Mouse (Mus musculus) forebrain, embryonic 13.5 days (tissue): ENCODE measurements around the gene 4921536K21Rik. TPM values are rescaled to one million over a fixed set of nuclear protein-coding genes. Genes with fewer than 3 reads are reported as not detected.

ENCODE experiments used
- ATAC-seq: fragments of 200-750 bp; cut with Nextera tagmentation; 2 replicates; pipeline ENCODE4 v1.8.0; 2017
- H3K27ac ChIP-seq: fragments of 300-500 bp; sonication (generic); 2 replicates; pipeline ENCODE4 v1.5.1; 2015; ENCODE audit warnings: inconsistent platforms, mild to moderate bottlenecking, moderate library complexity
- H3K27me3 ChIP-seq: fragments of 300-500 bp; sonication (generic); 2 replicates; pipeline ENCODE4 v1.6.1; 2015; ENCODE audit warnings: mild to moderate bottlenecking, inconsistent platforms
- H3K36me3 ChIP-seq: fragments of 300-500 bp; sonication (generic); 2 replicates; pipeline ENCODE4 v1.6.1; 2015; ENCODE audit warnings: mild to moderate bottlenecking, inconsistent platforms; ENCODE audit not compliant: poor library complexity, severe bottlenecking
- H3K4me1 ChIP-seq: fragments of 300-500 bp; sonication (generic); 2 replicates; pipeline ENCODE4 v1.6.1; 2015; ENCODE audit warnings: inconsistent platforms
- H3K4me2 ChIP-seq: fragments of 300-500 bp; sonication (generic); 2 replicates; pipeline ENCODE4 v1.6.1; 2015; ENCODE audit warnings: inconsistent platforms, mild to moderate bottlenecking, moderate library complexity
- H3K4me3 ChIP-seq: fragments of 300-500 bp; sonication (generic); 2 replicates; pipeline ENCODE4 v1.5.1; 2015; ENCODE audit warnings: mild to moderate bottlenecking, inconsistent platforms
- H3K9ac ChIP-seq: fragments of 300-500 bp; sonication (generic); 2 replicates; pipeline ENCODE4 v1.6.1; 2015; ENCODE audit warnings: mild to moderate bottlenecking, inconsistent platforms
- H3K9me3 ChIP-seq: fragments of 300-500 bp; sonication (generic); replicated peaks from 2 replicates; pipeline ENCODE4 v1.6.1; 2016; ENCODE audit warnings: inconsistent platforms
- WGBS: fragments of 180-500 bp; shearing (Covaris S2); methylation state at CpG from one replicate; pipeline ENCODE4 v1.1.7; 2015; 5-methylcytosine and 5-hydroxymethylcytosine counted together
- polyA plus RNA-seq: library from polyadenylated mRNA; unstranded; fragments of >200 nt; fragmentation: Nextera tagmentation; extraction: Ambion mirVana; gene quantifications from 2 replicates; pipeline ENCODE4 v1.2.1, GENCODE M21; 2015

The 4921536K21Rik gene
- polyA plus RNA-seq, 1 experiment from 2014 or later = 0.75 TPM

GRCm38 (mm10) chr11:3876419-3876818 is 18.5 kb downstream of the 4921536K21Rik start:
- no peaks in the 10 kb centered on the region for H3K27me3 ChIP-seq
- no peak overlapping the region for H3K4me3 ChIP-seq
- H3K4me1 ChIP-seq = no peaks in the 10 kb centered on the region
- no peak overlapping the region for H3K9ac ChIP-seq
- no peak overlapping the region for H3K27ac ChIP-seq
- H3K9me3 ChIP-seq = no peaks in the 10 kb centered on the region
- H3K36me3 ChIP-seq = no peaks in the 10 kb centered on the region
- no peak for ATAC-seq
- 84% methylated on average over 6 of the region's 6 CpGs for WGBS
- no peak overlapping the region for H3K4me2 ChIP-seq

GRCm38 (mm10) chr11:3864343-3864742 is 30.6 kb downstream of the 4921536K21Rik start:
- Histone ChIP-seq H3K9ac (peak overlapping the region; percentile 66), H3K27ac (no peak overlapping the region), H3K27me3 (peaks cover 10% of the 10 kb centered on the region), H3K4me3 (peak overlapping the region; percentile 50), H3K36me3 (no peaks in the 10 kb centered on the region), H3K9me3 (no peaks in the 10 kb centered on the region), H3K4me1 (peaks cover 11% of the 10 kb centered on the region), H3K4me2 (peak overlapping the region; percentile 77)
- WGBS = 31% methylated on average over 6 of the region's 6 CpGs
- peak; percentile 39 for ATAC-seq

GRCm38 (mm10) chr11:3863454-3864112 is 31.3 kb downstream of the 4921536K21Rik start, which contains the start of gene Osbp2:
TSS of gene Osbp2 (minus strand) at chr11:3863903.
- peaks cover 10% of the 10 kb centered on the region for H3K27me3 ChIP-seq
- H3K9me3 ChIP-seq = no peaks in the 10 kb centered on the region
- peak within 1 kb of the TSS; percentile 66 for H3K9ac ChIP-seq
- no peak within 1 kb of the TSS for H3K27ac ChIP-seq
- H3K4me2 ChIP-seq = peak within 1 kb of the TSS; percentile 77
- 3% methylated on average over 45 of the region's 58 CpGs for WGBS
- peaks cover 11% of the 10 kb centered on the region for H3K4me1 ChIP-seq
- ATAC-seq = peak; percentile 92
- H3K4me3 ChIP-seq = peak within 1 kb of the TSS; percentile 50
- no peaks in the 10 kb centered on the region for H3K36me3 ChIP-seq

GRCm38 (mm10) chr11:3862661-3863453 is 32.0 kb downstream of the 4921536K21Rik start:
- Histone ChIP-seq H3K27ac (no peak overlapping the region), H3K9ac (peak overlapping the region; percentile 66), H3K27me3 (peaks cover 10% of the 10 kb centered on the region), H3K4me2 (peak overlapping the region; percentile 77), H3K4me3 (peak overlapping the region; percentile 50), H3K36me3 (no peaks in the 10 kb centered on the region), H3K4me1 (peaks cover 11% of the 10 kb centered on the region), H3K9me3 (no peaks in the 10 kb centered on the region)
- ATAC-seq = 0 out of 2 replicates have a peak, but pooled peaks have one; percentile 7
- WGBS = 72% methylated on average over 19 of the region's 19 CpGs

GRCm38 (mm10) chr11:3860361-3860760 is 34.5 kb downstream of the 4921536K21Rik start:
- no peak for ATAC-seq
- H3K9ac ChIP-seq = no peak overlapping the region

GRCm38 (mm10) chr11:3859778-3860177 is 35.1 kb downstream of the 4921536K21Rik start:
- H3K9me3 ChIP-seq = no peaks in the 10 kb centered on the region
- no peak overlapping the region for H3K9ac ChIP-seq
- peaks cover 11% of the 10 kb centered on the region for H3K4me1 ChIP-seq
- no peaks in the 10 kb centered on the region for H3K36me3 ChIP-seq
- H3K4me3 ChIP-seq = no peak overlapping the region
- H3K4me2 ChIP-seq = no peak overlapping the region
- 87% methylated on average over 4 of the region's 4 CpGs for WGBS
- ATAC-seq = no peak
- H3K27me3 ChIP-seq = peaks cover 8% of the 10 kb centered on the region
- H3K27ac ChIP-seq = no peak overlapping the region

More at GRCm38 (mm10) chr11:3860361-3860760, 34.5 kb downstream of the 4921536K21Rik start:
- peaks cover 10% of the 10 kb centered on the region for H3K27me3 ChIP-seq
- no peaks in the 10 kb centered on the region for H3K9me3 ChIP-seq
- H3K27ac ChIP-seq = no peak overlapping the region
- 82% methylated on average over 4 of the region's 4 CpGs for WGBS
- H3K4me1 ChIP-seq = peaks cover 11% of the 10 kb centered on the region
- no peak overlapping the region for H3K4me3 ChIP-seq
- H3K4me2 ChIP-seq = no peak overlapping the region
- H3K36me3 ChIP-seq = no peaks in the 10 kb centered on the region

GRCm38 (mm10) chr11:3857902-3858301 is 37.0 kb downstream of the 4921536K21Rik start:
- H3K27ac ChIP-seq = no peak overlapping the region
- 78% methylated on average over 5 of the region's 5 CpGs for WGBS
- no peak overlapping the region for H3K9ac ChIP-seq
- no peaks in the 10 kb centered on the region for H3K36me3 ChIP-seq
- no peak overlapping the region for H3K4me2 ChIP-seq
- ATAC-seq = no peak
- peaks cover 4% of the 10 kb centered on the region for H3K27me3 ChIP-seq
- H3K4me1 ChIP-seq = 0 out of 2 replicates have a peak, but pooled peaks cover 4% of the 10 kb centered on the region
- no peak overlapping the region for H3K4me3 ChIP-seq
- no peaks in the 10 kb centered on the region for H3K9me3 ChIP-seq

- H3K4me1 ChIP-seq = 0 out of 2 replicates have a peak, but pooled peaks cover 4% of the 10 kb centered on the region
- H3K4me2 ChIP-seq = no peak overlapping the region
- 93% methylated on average over 5 of the region's 5 CpGs for WGBS
- no peak for ATAC-seq
- H3K4me3 ChIP-seq = no peak overlapping the region
- H3K27ac ChIP-seq = no peak overlapping the region
- H3K9ac ChIP-seq = no peak overlapping the region
- H3K36me3 ChIP-seq = no peaks in the 10 kb centered on the region
- no peaks in the 10 kb centered on the region for H3K27me3 ChIP-seq
- no peaks in the 10 kb centered on the region for H3K9me3 ChIP-seq
Measured at GRCm38 (mm10) chr11:3855846-3856245, 39.1 kb downstream of the 4921536K21Rik start.

GRCm38 (mm10) chr11:3854156-3854555 is 40.7 kb downstream of the 4921536K21Rik start:
- Histone ChIP-seq H3K4me1 (0 out of 2 replicates have a peak, but pooled peaks cover 4% of the 10 kb centered on the region), H3K4me3 (no peak overlapping the region), H3K36me3 (no peaks in the 10 kb centered on the region), H3K27ac (peak overlapping the region; percentile 82; the same call in 1 of the 2 replicates), H3K4me2 (no peak overlapping the region), H3K9ac (no peak overlapping the region), H3K9me3 (no peaks in the 10 kb centered on the region), H3K27me3 (no peaks in the 10 kb centered on the region)
- WGBS = 84% methylated on average over 3 of the region's 3 CpGs
- peak; percentile 22; the same call in 1 of the 2 replicates for ATAC-seq

- ATAC-seq = peak; percentile 98
- no peak overlapping the region for H3K9ac ChIP-seq
- no peaks in the 10 kb centered on the region for H3K36me3 ChIP-seq
- H3K9me3 ChIP-seq = no peaks in the 10 kb centered on the region
- no peaks in the 10 kb centered on the region for H3K27me3 ChIP-seq
- peak overlapping the region; percentile 82 for H3K27ac ChIP-seq
- no peak overlapping the region for H3K4me3 ChIP-seq
- WGBS = 67% methylated on average over 5 of the region's 5 CpGs
- no peak overlapping the region for H3K4me2 ChIP-seq
- H3K4me1 ChIP-seq = 0 out of 2 replicates have a peak, but pooled peaks cover 4% of the 10 kb centered on the region
Measured at GRCm38 (mm10) chr11:3853481-3854034, 41.3 kb downstream of the 4921536K21Rik start.

GRCm38 (mm10) chr11:3853031-3853430 is 41.9 kb downstream of the 4921536K21Rik start:
- Histone ChIP-seq H3K36me3 (no peaks in the 10 kb centered on the region), H3K9me3 (no peaks in the 10 kb centered on the region), H3K9ac (no peak overlapping the region), H3K4me3 (no peak overlapping the region), H3K27ac (peak overlapping the region; percentile 41), H3K27me3 (no peaks in the 10 kb centered on the region), H3K4me2 (no peak overlapping the region), H3K4me1 (0 out of 2 replicates have a peak, but pooled peaks cover 4% of the 10 kb centered on the region)
- WGBS = 91% methylated on average over 10 of the region's 10 CpGs
- ATAC-seq = no peak

- no peak overlapping the region for H3K4me3 ChIP-seq
- no peak overlapping the region for H3K27ac ChIP-seq
- no peaks in the 10 kb centered on the region for H3K36me3 ChIP-seq
- H3K9ac ChIP-seq = no peak overlapping the region
- WGBS = 89% methylated on average over 4 of the region's 4 CpGs
- ATAC-seq = no peak
- no peak overlapping the region for H3K4me2 ChIP-seq
- H3K4me1 ChIP-seq = 0 out of 2 replicates have a peak, but pooled peaks cover 4% of the 10 kb centered on the region
- H3K9me3 ChIP-seq = no peaks in the 10 kb centered on the region
- no peaks in the 10 kb centered on the region for H3K27me3 ChIP-seq
Measured at GRCm38 (mm10) chr11:3851872-3852271, 43.0 kb downstream of the 4921536K21Rik start.
